Mouse (Mus musculus): ENCODE measurements around the gene Adra2a. TPM values are rescaled to one million over a fixed set of nuclear protein-coding genes. Genes with fewer than 3 reads are reported as not detected.

Adra2a gene
- total and polyA plus RNA-seq, 2 experiments from 2014 or later, result 2.9 to 30.5 TPM

DNA sequence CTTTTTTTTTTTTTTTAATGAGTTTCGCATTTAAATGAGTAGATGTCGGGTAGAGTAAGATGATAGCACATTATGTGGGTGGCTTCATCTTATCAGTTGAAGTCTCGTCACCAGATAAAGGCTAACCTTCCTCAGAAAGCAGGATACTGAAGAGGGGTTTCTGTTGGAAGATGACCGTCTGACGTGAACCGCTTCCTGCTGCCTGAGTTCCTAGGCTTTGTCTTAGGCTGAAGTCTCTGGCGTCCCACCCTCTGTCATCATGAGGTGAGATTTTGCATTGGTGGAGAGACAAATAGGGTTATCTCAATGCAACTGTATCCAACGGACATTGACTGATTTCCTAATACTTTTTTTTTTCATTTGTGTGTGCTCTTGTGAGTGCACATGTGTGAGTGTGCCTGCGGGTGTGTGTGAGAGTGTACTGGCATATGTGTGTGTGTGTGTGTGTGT, 37.8 kb downstream of the Adra2a start:
- DNase-seq (ENCODE audit: low spot score) (no peak), ATAC-seq (ENCODE audit: low FRiP score) (no peak)
- Histone ChIP-seq H3K9me3 (ENCODE audit: low read length) (no peaks in the 10 kb centered on the region), H3K27ac (ENCODE audit: low read depth, low read length) (no peak overlapping the region), H3K27me3 (ENCODE audit: insufficient read depth, low read length) (no peaks in the 10 kb centered on the region), H3K4me1 (ENCODE audit: insufficient read depth, low read length) (no peaks in the 10 kb centered on the region), H3K36me3 (ENCODE audit: insufficient read depth, low read length) (no peaks in the 10 kb centered on the region), H3K4me2 (ENCODE audit: low read depth, low read length, poor library complexity, severe bottlenecking) (no peak overlapping the region), H3K4me3 (ENCODE audit: low read depth, low read length) (no peak overlapping the region), H3K9ac (replicated peaks; ENCODE audit: low read length, poor library complexity, severe bottlenecking) (no peak overlapping the region)
- 87% methylated on average over 9 of the region's 9 CpGs for WGBS
- no peak for TF ChIP-seq CTCF (IDR thresholded peaks at IDR 0.05)

DNA sequence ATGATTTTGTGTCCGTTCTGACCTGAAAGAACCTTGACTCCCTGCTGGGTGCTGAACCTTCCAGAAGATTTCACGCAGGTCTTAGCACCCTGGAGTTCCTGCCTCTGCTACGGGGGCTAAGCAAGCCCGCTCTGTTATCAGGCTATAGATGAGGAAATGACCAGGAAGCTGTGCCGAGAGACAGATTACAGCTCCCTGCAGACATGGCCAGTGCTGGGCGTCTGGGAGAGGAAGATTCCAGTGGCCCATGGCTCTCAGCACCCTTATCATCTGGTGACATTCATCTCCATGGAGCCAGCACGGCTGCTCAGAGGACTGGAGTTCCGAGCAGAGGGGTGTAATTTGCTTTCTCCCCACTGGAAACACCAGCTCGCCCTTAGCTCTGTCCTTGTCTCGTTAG, 43.4 kb downstream of the Adra2a start:
- Histone ChIP-seq H3K4me3 (ENCODE audit: low read depth, low read length) (no peak overlapping the region), H3K27ac (ENCODE audit: low read depth, low read length) (no peak overlapping the region), H3K9ac (replicated peaks; ENCODE audit: low read length, poor library complexity, severe bottlenecking) (no peak overlapping the region), H3K36me3 (ENCODE audit: insufficient read depth, low read length) (no peaks in the 10 kb centered on the region), H3K4me2 (ENCODE audit: low read depth, low read length, poor library complexity, severe bottlenecking) (no peak overlapping the region), H3K4me1 (ENCODE audit: insufficient read depth, low read length) (no peaks in the 10 kb centered on the region), H3K9me3 (ENCODE audit: low read length) (no peaks in the 10 kb centered on the region), H3K27me3 (ENCODE audit: insufficient read depth, low read length) (no peaks in the 10 kb centered on the region)
- ATAC-seq (ENCODE audit: low FRiP score) (no peak), DNase-seq (ENCODE audit: low spot score) (no peak)
- TF ChIP-seq CTCF (IDR thresholded peaks at IDR 0.05), result no peak
- 77% methylated on average over 10 of the region's 10 CpGs for WGBS

DNA sequence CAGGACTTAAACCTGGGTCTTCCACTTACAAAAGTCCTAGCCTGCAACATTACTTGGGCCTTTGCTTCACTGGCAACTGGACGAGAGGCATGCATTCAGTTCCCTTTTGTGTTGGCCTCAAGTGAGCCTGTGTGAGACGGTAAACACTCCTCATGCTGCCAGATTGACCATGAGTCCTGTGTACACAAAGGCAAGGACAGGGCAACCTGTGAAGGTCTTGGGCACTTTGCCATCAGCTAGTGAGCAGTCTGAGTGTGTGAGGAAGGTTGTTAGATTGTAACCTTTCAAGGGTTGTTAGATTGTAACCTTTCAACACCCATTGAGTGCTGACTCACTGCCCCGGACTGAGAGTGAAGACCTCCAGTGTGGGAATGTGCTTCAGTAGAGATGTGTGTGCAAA, 49.6 kb downstream of the Adra2a start:
- Histone ChIP-seq H3K36me3 (ENCODE audit: insufficient read depth, low read length) (no peaks in the 10 kb centered on the region), H3K27me3 (ENCODE audit: insufficient read depth, low read length) (no peaks in the 10 kb centered on the region), H3K4me3 (ENCODE audit: low read depth, low read length) (no peak overlapping the region), H3K4me2 (ENCODE audit: low read depth, low read length, poor library complexity, severe bottlenecking) (no peak overlapping the region), H3K27ac (ENCODE audit: low read depth, low read length) (no peak overlapping the region), H3K9me3 (ENCODE audit: low read length) (no peaks in the 10 kb centered on the region), H3K4me1 (ENCODE audit: insufficient read depth, low read length) (peaks cover 3% of the 10 kb centered on the region; the same call in 1 of the 2 replicates), H3K9ac (replicated peaks; ENCODE audit: low read length, poor library complexity, severe bottlenecking) (no peak overlapping the region)
- DNase-seq (ENCODE audit: low spot score) (no peak), ATAC-seq (ENCODE audit: low FRiP score) (no peak)
- WGBS, result 92% methylated on average over 3 of the region's 3 CpGs
- TF ChIP-seq CTCF (IDR thresholded peaks at IDR 0.05), result no peak

DNA sequence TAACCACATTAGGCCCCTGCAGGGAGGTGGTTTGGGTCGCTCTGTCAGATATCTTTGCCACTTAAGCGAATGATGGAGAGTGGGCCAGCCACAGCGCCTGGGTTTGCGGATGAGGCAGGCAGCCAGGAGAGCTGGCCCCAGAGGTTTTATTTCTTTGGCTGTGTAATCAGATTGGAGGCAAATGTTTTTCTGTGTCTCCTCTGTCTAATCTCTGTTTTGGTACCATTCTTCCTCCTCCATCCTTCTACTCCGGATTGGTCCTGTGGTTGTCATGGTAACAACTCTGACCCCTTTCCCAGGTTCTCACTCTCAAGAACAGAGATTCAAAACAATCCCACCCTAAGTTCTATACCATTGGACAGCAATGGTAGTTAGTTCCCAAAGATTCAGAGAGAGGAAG, 51.8 kb downstream of the Adra2a start:
- no peak overlapping the region for H3K27ac ChIP-seq (ENCODE audit: low read depth, low read length)
- H3K4me1 ChIP-seq (ENCODE audit: insufficient read depth, low read length), result peaks cover 3% of the 10 kb centered on the region; the same call in 1 of the 2 replicates
- H3K36me3 ChIP-seq (ENCODE audit: insufficient read depth, low read length), result no peaks in the 10 kb centered on the region
- no peak overlapping the region for H3K9ac ChIP-seq (replicated peaks; ENCODE audit: low read length, poor library complexity, severe bottlenecking)
- no peak overlapping the region for H3K4me3 ChIP-seq (ENCODE audit: low read depth, low read length)
- 30% methylated on average over 5 of the region's 5 CpGs for WGBS
- H3K9me3 ChIP-seq (ENCODE audit: low read length), result no peaks in the 10 kb centered on the region
- no peak for DNase-seq (ENCODE audit: low spot score)
- no peak for ATAC-seq (ENCODE audit: low FRiP score)
- H3K27me3 ChIP-seq (ENCODE audit: insufficient read depth, low read length), result no peaks in the 10 kb centered on the region
- no peak for TF ChIP-seq CTCF (IDR thresholded peaks at IDR 0.05)
- no peak overlapping the region for H3K4me2 ChIP-seq (ENCODE audit: low read depth, low read length, poor library complexity, severe bottlenecking)

DNA sequence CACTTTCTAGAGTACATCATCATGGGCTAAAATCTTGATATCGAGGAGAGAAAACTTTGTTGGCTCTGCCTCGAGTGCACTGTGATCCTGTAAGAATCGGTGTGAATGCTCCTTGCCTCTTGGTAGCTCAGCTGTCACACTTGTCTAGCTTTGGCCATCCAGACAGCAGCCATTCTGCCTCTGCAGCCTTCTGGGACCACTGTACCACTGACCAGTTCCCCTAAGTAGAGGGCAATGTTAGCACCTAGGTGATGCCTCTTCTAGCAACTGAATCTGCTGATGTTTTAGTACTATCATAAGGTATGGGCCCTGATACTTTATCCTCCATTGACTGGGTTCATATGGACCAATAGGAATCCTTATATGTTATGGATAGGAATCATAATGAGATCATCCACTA, 54.4 kb downstream of the Adra2a start:
- DNase-seq (ENCODE audit: low spot score) (no peak), ATAC-seq (ENCODE audit: low FRiP score) (no peak)
- Histone ChIP-seq H3K4me1 (ENCODE audit: insufficient read depth, low read length) (peaks cover 3% of the 10 kb centered on the region; the same call in 1 of the 2 replicates), H3K9ac (replicated peaks; ENCODE audit: low read length, poor library complexity, severe bottlenecking) (no peak overlapping the region), H3K27ac (ENCODE audit: low read depth, low read length) (no peak overlapping the region), H3K4me2 (ENCODE audit: low read depth, low read length, poor library complexity, severe bottlenecking) (no peak overlapping the region), H3K9me3 (ENCODE audit: low read length) (no peaks in the 10 kb centered on the region), H3K36me3 (ENCODE audit: insufficient read depth, low read length) (no peaks in the 10 kb centered on the region), H3K27me3 (ENCODE audit: insufficient read depth, low read length) (no peaks in the 10 kb centered on the region), H3K4me3 (ENCODE audit: low read depth, low read length) (no peak overlapping the region)
- TF ChIP-seq CTCF (IDR thresholded peaks at IDR 0.05), result no peak
- WGBS, result 91% methylated on average over 3 of the region's 3 CpGs

Other genes with a start within 250 kb of the Adra2a start
- 19.5 and 19.8 TPM in 2 replicates for gene Pdcd4, start 151.9 kb upstream of the Adra2a start, total RNA-seq (2014; rRNA removed)
- 77.3 and 96.7 TPM in 2 replicates for gene Pdcd4, start 151.9 kb upstream of the Adra2a start, polyA plus RNA-seq (2015; fragmentation: Nextera tagmentation; extraction: Ambion mirVana)
- gene Shoc2, start 99.8 kb upstream of the Adra2a start, total RNA-seq (2014; rRNA removed), result 77.3 and 85.1 TPM in 2 replicates
- gene Shoc2, start 99.8 kb upstream of the Adra2a start, polyA plus RNA-seq (2015; fragmentation: Nextera tagmentation; extraction: Ambion mirVana), result 46.2 and 49.4 TPM in 2 replicates
- gene Bbip1, start 99.5 kb upstream of the Adra2a start, total RNA-seq (2014; rRNA removed), result 74.2 and 95.7 TPM in 2 replicates
- gene Bbip1, start 99.5 kb upstream of the Adra2a start, polyA plus RNA-seq (2015; fragmentation: Nextera tagmentation; extraction: Ambion mirVana), result 154 and 158 TPM in 2 replicates

Data from midbrain, postnatal 0 days (tissue).